11 mouse cellular contexts compared by ENCODE assay signal in the genomic region with DNA sequence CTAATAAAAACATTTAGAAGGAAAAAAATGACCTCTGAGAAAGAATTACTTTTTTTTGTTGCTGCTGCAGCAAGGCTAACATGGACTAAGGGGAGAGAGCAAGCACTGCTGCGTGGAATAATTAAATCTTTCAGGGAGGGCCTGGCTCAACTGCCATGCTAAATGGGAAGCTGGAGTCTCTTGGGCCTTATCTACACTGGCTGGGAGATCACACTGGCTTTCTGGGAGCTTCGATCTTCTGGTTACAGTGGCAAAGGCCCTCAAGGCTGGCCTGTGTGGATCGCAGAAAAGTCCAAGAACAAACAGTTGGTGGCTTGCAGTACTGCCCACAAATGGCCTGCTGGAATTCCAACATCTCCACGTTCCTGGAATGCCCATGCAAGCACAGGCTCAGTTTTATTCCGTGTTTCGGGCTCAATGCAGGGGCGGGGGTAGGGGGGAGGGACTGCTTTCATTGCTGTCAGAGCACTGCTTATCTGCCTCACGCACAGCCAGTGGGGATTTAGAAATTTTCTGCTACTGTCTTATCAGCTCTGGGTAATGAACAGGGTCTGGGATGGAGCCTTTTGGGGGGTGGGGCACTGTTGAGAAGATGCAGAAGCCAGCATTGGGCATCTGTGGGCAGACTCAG.
DNase-seq lines count a peak whose midpoint lies in the region; ATAC-seq lines count a peak whose summit lies in the region.
"Had no signal": no experiment of that assay in that cellular context is flagged by ENCODE, and none has a peak within 500 bp of the region (broad histone marks: within the 10 kb centered on the region; RNA-seq: fewer than 3 reads in every experiment).

No protein-coding gene starts in this region.

- ATAC-seq in heart, embryonic 16.5 days (replicated peaks; ENCODE audit: extremely low read depth, insufficient read depth, low FRiP score) = peak; percentile 56
- peak; percentile 20; the same call in 1 of the 2 replicates for ATAC-seq in hindbrain, embryonic 11.5 days (ENCODE audit: low FRiP score)
- peak; percentile 51 for ATAC-seq in midbrain, embryonic 15.5 days (replicated peaks)

- H3K4me1 ChIP-seq in heart, embryonic 16.5 days (ENCODE audit: control insufficient read depth, insufficient read depth, low read length) = peaks cover 58% of the 10 kb centered on the region
- peaks cover 42% of the 10 kb centered on the region for H3K4me1 ChIP-seq in hindbrain, embryonic 11.5 days (replicated peaks; ENCODE audit: control insufficient read depth, insufficient read depth, low read length)
- H3K4me1 ChIP-seq in midbrain, embryonic 15.5 days = peaks cover 77% of the 10 kb centered on the region

- H3K9ac ChIP-seq in heart, embryonic 16.5 days (ENCODE audit: low read length) = peak overlapping the region; percentile 38; the same call in 1 of the 2 replicates
- H3K9ac ChIP-seq in hindbrain, embryonic 11.5 days (ENCODE audit: low read depth, low read length) = peak overlapping the region; percentile 43
- no peak overlapping the region; the same call in 1 of the 2 replicates for H3K9ac ChIP-seq in midbrain, embryonic 15.5 days

- 17% methylated on average over 8 of the region's 8 CpGs for WGBS in heart, embryonic 16.5 days
- 28% methylated on average over 8 of the region's 8 CpGs for WGBS in hindbrain, embryonic 11.5 days
- 19% methylated on average over 8 of the region's 8 CpGs for WGBS in midbrain, embryonic 15.5 days

- intact Hi-C loops in heart, postnatal 25 days (cut with DNase I) = no loop called here

- peak overlapping the region; percentile 81 for H3K27ac ChIP-seq in heart, embryonic 16.5 days (ENCODE audit: low read length)
- H3K27ac ChIP-seq in hindbrain, embryonic 11.5 days (ENCODE audit: low read depth, low read length) = peak overlapping the region; percentile 66
- H3K27ac ChIP-seq in midbrain, embryonic 15.5 days = peak overlapping the region; percentile 84
- H3K27ac ChIP-seq: kidney, postnatal 0 days had no signal

- H3K9me3 ChIP-seq in heart, embryonic 16.5 days (replicated peaks; ENCODE audit: control insufficient read depth, low read length) = no peaks in the 10 kb centered on the region
- no peaks in the 10 kb centered on the region for H3K9me3 ChIP-seq in hindbrain, embryonic 11.5 days (ENCODE audit: control insufficient read depth, low read length)
- H3K9me3 ChIP-seq in midbrain, embryonic 15.5 days = no peaks in the 10 kb centered on the region

- no peaks in the 10 kb centered on the region for H3K36me3 ChIP-seq in heart, embryonic 16.5 days (ENCODE audit: control insufficient read depth, insufficient read depth)
- H3K36me3 ChIP-seq in hindbrain, embryonic 11.5 days (ENCODE audit: control insufficient read depth, insufficient read depth, low read length) = no peaks in the 10 kb centered on the region
- no peaks in the 10 kb centered on the region for H3K36me3 ChIP-seq in midbrain, embryonic 15.5 days (replicated peaks)

- H3K4me3 ChIP-seq in heart, embryonic 16.5 days (ENCODE audit: low read length) = no peak overlapping the region
- H3K4me3 ChIP-seq in hindbrain, embryonic 11.5 days (ENCODE audit: low read depth, low read length) = no peak overlapping the region
- no peak overlapping the region for H3K4me3 ChIP-seq in midbrain, embryonic 15.5 days

- no peaks in the 10 kb centered on the region for H3K27me3 ChIP-seq in heart, embryonic 16.5 days (ENCODE audit: control insufficient read depth, insufficient read depth, low read length)
- H3K27me3 ChIP-seq in hindbrain, embryonic 11.5 days (ENCODE audit: control insufficient read depth, insufficient read depth, low read length) = no peaks in the 10 kb centered on the region
- no peaks in the 10 kb centered on the region for H3K27me3 ChIP-seq in midbrain, embryonic 15.5 days (replicated peaks)

- DNase-seq in heart, postnatal 25 days (ENCODE audit: low spot score) = no peak
- DNase-seq in embryo, embryonic 9.5 days (ENCODE audit: extremely low spot score) = peak; percentile 37
- no peak for DNase-seq in hindbrain, embryonic 11.5 days (ENCODE audit: low spot score)
- no peak for DNase-seq in right cerebral cortex, postnatal 14 days
- DNase-seq in cerebellum, postnatal 4 days (ENCODE audit: low spot score in 2 of 2) = no peak
- DNase-seq in right cerebral cortex, postnatal 10 days (ENCODE audit: low spot score in 2 of 2) = no peak
- DNase-seq: cerebellum, adult 9-10 months; lung, adult 2 months had no signal

- H3K4me2 ChIP-seq in heart, embryonic 16.5 days (ENCODE audit: low read depth, low read length) = peak overlapping the region; percentile 12
- H3K4me2 ChIP-seq in hindbrain, embryonic 11.5 days (replicated peaks; ENCODE audit: low read depth, low read length) = no peak overlapping the region
- no peak overlapping the region for H3K4me2 ChIP-seq in midbrain, embryonic 15.5 days
